Mouse (Mus musculus): ENCODE data around the gene Flot1. TPM values are rescaled to one million over a fixed set of nuclear protein-coding genes. Genes with fewer than 3 reads are reported as not detected.

The Flot1 gene
- polyA plus RNA-seq, 1 experiment from 2014 or later: 150 TPM

DNA sequence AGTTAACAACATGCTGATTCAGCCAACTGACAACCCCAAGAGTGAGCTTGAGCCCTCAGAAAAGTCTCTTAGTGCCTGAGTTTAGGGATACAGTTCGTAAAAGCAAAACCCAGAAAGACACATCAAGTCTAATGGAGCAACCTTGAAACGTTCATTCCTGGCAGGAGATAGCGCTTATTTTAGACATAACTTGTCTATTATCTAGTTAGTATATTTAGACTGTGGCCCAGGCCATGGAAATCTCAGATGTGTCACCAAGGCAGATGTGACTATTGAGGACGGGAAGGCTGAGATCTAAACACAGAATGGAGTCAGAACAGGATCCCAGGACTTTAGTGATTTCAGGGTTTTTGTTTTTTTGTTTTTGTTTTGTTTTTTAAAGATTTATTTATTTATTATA is 37.9 kb upstream of the Flot1 start:
- Histone ChIP-seq H3K4me2 (ENCODE audit: low read length) (no peak overlapping the region), H3K4me3 (ENCODE audit: low read length) (no peak overlapping the region), H3K9ac (ENCODE audit: low read depth, low read length) (no peak overlapping the region), H3K9me3 (ENCODE audit: control insufficient read depth, low read length) (no peaks in the 10 kb centered on the region), H3K36me3 (ENCODE audit: control insufficient read depth, insufficient read depth, low read length) (no peaks in the 10 kb centered on the region), H3K4me1 (ENCODE audit: control insufficient read depth, insufficient read depth, low read depth, low read length) (no peaks in the 10 kb centered on the region), H3K27ac (ENCODE audit: low read depth, low read length) (no peak overlapping the region), H3K27me3 (replicated peaks; ENCODE audit: control insufficient read depth, insufficient read depth, low read length) (no peaks in the 10 kb centered on the region)
- WGBS: 88% methylated on average over 4 of the region's 4 CpGs
- ATAC-seq: no peak

GRCm38 (mm10) chr17:35787493-35787892 is 35.5 kb upstream of the Flot1 start:
- H3K4me2 ChIP-seq (ENCODE audit: low read length): no peak overlapping the region
- no peak overlapping the region for H3K27ac ChIP-seq (ENCODE audit: low read depth, low read length)
- no peaks in the 10 kb centered on the region for H3K36me3 ChIP-seq (ENCODE audit: control insufficient read depth, insufficient read depth, low read length)
- no peak for ATAC-seq
- H3K9ac ChIP-seq (ENCODE audit: low read depth, low read length): no peak overlapping the region
- H3K27me3 ChIP-seq (replicated peaks; ENCODE audit: control insufficient read depth, insufficient read depth, low read length): no peaks in the 10 kb centered on the region
- no peaks in the 10 kb centered on the region for H3K4me1 ChIP-seq (ENCODE audit: control insufficient read depth, insufficient read depth, low read depth, low read length)
- no peaks in the 10 kb centered on the region for H3K9me3 ChIP-seq (ENCODE audit: control insufficient read depth, low read length)
- no peak overlapping the region for H3K4me3 ChIP-seq (ENCODE audit: low read length)

DNA sequence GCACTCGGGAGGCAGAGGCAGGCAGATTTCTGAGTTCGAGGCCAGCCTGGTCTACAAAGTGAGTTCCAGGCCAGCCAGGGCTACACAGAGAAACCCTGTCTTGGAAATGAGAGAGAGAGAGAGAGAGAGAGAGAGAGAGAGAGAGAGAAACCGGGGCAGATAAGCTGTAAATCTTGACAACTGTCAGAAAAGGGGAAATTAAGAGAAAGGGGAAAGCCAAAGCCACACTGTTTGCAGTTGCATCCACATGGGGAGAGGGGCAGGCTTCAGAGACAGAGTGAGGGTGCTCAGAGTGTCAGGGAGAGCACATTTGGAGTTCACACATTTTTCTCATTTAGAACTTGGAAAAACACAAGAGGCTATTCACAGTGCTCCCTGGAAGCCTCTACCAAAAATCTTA is 35.0 kb upstream of the Flot1 start:
- no peak overlapping the region for H3K9ac ChIP-seq (ENCODE audit: low read depth, low read length)
- 84% methylated on average over 3 of the region's 3 CpGs for WGBS
- ATAC-seq: no peak

DNA sequence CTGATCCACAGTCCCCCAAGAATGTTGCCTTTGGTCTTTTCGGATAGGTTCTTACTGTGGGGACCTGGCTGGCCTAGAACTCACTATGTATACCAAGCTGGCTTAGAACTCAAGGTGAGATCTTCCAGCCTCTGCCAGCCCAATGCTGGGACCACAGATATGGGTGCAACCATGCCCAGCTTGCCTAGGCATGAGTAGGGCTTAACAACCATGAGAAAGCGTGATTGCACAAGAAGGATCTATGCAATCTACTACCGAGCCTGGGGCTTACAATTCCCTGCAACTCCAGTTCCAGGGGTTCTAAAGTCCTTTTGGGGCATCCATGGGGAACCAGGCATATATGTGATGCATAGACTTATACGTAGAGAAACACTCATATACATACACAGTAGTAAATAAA is 32.1 kb upstream of the Flot1 start:
- Histone ChIP-seq H3K9me3 (ENCODE audit: control insufficient read depth, low read length) (no peaks in the 10 kb centered on the region), H3K4me1 (ENCODE audit: control insufficient read depth, insufficient read depth, low read depth, low read length) (no peaks in the 10 kb centered on the region), H3K4me2 (ENCODE audit: low read length) (no peak overlapping the region), H3K36me3 (ENCODE audit: control insufficient read depth, insufficient read depth, low read length) (no peaks in the 10 kb centered on the region), H3K9ac (ENCODE audit: low read depth, low read length) (no peak overlapping the region), H3K27me3 (replicated peaks; ENCODE audit: control insufficient read depth, insufficient read depth, low read length) (no peaks in the 10 kb centered on the region), H3K27ac (ENCODE audit: low read depth, low read length) (no peak overlapping the region), H3K4me3 (ENCODE audit: low read length) (no peak overlapping the region)
- no peak for ATAC-seq
- WGBS: 89% methylated on average over 4 of the region's 4 CpGs

More for the DNA sequence above, 35.0 kb upstream of the Flot1 start:
- Histone ChIP-seq H3K4me3 (ENCODE audit: low read length) (no peak overlapping the region), H3K36me3 (ENCODE audit: control insufficient read depth, insufficient read depth, low read length) (no peaks in the 10 kb centered on the region), H3K4me1 (ENCODE audit: control insufficient read depth, insufficient read depth, low read depth, low read length) (no peaks in the 10 kb centered on the region), H3K4me2 (ENCODE audit: low read length) (no peak overlapping the region), H3K9me3 (ENCODE audit: control insufficient read depth, low read length) (no peaks in the 10 kb centered on the region), H3K27me3 (replicated peaks; ENCODE audit: control insufficient read depth, insufficient read depth, low read length) (no peaks in the 10 kb centered on the region), H3K27ac (ENCODE audit: low read depth, low read length) (no peak overlapping the region)

GRCm38 (mm10) chr17:35792837-35793236 is 30.2 kb upstream of the Flot1 start:
- ATAC-seq: no peak
- WGBS: 89% methylated on average over 2 of the region's 2 CpGs

GRCm38 (mm10) chr17:35795099-35795498 is 27.9 kb upstream of the Flot1 start:
- 0 out of 2 replicates have a peak, but pooled peaks cover 2% of the 10 kb centered on the region for H3K9me3 ChIP-seq (ENCODE audit: control insufficient read depth, low read length)
- no peak overlapping the region for H3K4me3 ChIP-seq (ENCODE audit: low read length)
- H3K27me3 ChIP-seq (replicated peaks; ENCODE audit: control insufficient read depth, insufficient read depth, low read length): no peaks in the 10 kb centered on the region
- H3K4me1 ChIP-seq (ENCODE audit: control insufficient read depth, insufficient read depth, low read depth, low read length): no peaks in the 10 kb centered on the region
- H3K27ac ChIP-seq (ENCODE audit: low read depth, low read length): no peak overlapping the region
- 60% methylated on average over 2 of the region's 2 CpGs for WGBS
- H3K4me2 ChIP-seq (ENCODE audit: low read length): no peak overlapping the region
- no peak for ATAC-seq
- no peaks in the 10 kb centered on the region for H3K36me3 ChIP-seq (ENCODE audit: control insufficient read depth, insufficient read depth, low read length)
- H3K9ac ChIP-seq (ENCODE audit: low read depth, low read length): no peak overlapping the region

More at GRCm38 (mm10) chr17:35792837-35793236, 30.2 kb upstream of the Flot1 start:
- H3K27ac ChIP-seq (ENCODE audit: low read depth, low read length): no peak overlapping the region
- no peak overlapping the region for H3K9ac ChIP-seq (ENCODE audit: low read depth, low read length)
- no peaks in the 10 kb centered on the region for H3K4me1 ChIP-seq (ENCODE audit: control insufficient read depth, insufficient read depth, low read depth, low read length)
- no peak overlapping the region for H3K4me2 ChIP-seq (ENCODE audit: low read length)
- H3K4me3 ChIP-seq (ENCODE audit: low read length): no peak overlapping the region
- H3K9me3 ChIP-seq (ENCODE audit: control insufficient read depth, low read length): no peaks in the 10 kb centered on the region
- no peaks in the 10 kb centered on the region for H3K36me3 ChIP-seq (ENCODE audit: control insufficient read depth, insufficient read depth, low read length)
- H3K27me3 ChIP-seq (replicated peaks; ENCODE audit: control insufficient read depth, insufficient read depth, low read length): no peaks in the 10 kb centered on the region

- no peaks in the 10 kb centered on the region for H3K4me1 ChIP-seq (ENCODE audit: control insufficient read depth, insufficient read depth, low read depth, low read length)
- H3K27ac ChIP-seq (ENCODE audit: low read depth, low read length): no peak overlapping the region
- WGBS: 82% methylated on average over 6 of the region's 6 CpGs
- H3K9ac ChIP-seq (ENCODE audit: low read depth, low read length): no peak overlapping the region
- H3K4me3 ChIP-seq (ENCODE audit: low read length): no peak overlapping the region
- no peaks in the 10 kb centered on the region for H3K36me3 ChIP-seq (ENCODE audit: control insufficient read depth, insufficient read depth, low read length)
- no peaks in the 10 kb centered on the region for H3K27me3 ChIP-seq (replicated peaks; ENCODE audit: control insufficient read depth, insufficient read depth, low read length)
- 0 out of 2 replicates have a peak, but pooled peaks cover 2% of the 10 kb centered on the region for H3K9me3 ChIP-seq (ENCODE audit: control insufficient read depth, low read length)
- ATAC-seq: no peak
- H3K4me2 ChIP-seq (ENCODE audit: low read length): no peak overlapping the region
Measured at GRCm38 (mm10) chr17:35795656-35796055, 27.4 kb upstream of the Flot1 start.

- no peak for ATAC-seq
- no peaks in the 10 kb centered on the region for H3K4me1 ChIP-seq (ENCODE audit: control insufficient read depth, insufficient read depth, low read depth, low read length)
- no peak overlapping the region for H3K4me3 ChIP-seq (ENCODE audit: low read length)
- no peaks in the 10 kb centered on the region for H3K27me3 ChIP-seq (replicated peaks; ENCODE audit: control insufficient read depth, insufficient read depth, low read length)
- H3K9ac ChIP-seq (ENCODE audit: low read depth, low read length): no peak overlapping the region
- no peak overlapping the region for H3K27ac ChIP-seq (ENCODE audit: low read depth, low read length)
- 79% methylated on average over 5 of the region's 5 CpGs for WGBS
- H3K9me3 ChIP-seq (ENCODE audit: control insufficient read depth, low read length): 0 out of 2 replicates have a peak, but pooled peaks cover 2% of the 10 kb centered on the region
- no peaks in the 10 kb centered on the region for H3K36me3 ChIP-seq (ENCODE audit: control insufficient read depth, insufficient read depth, low read length)
- no peak overlapping the region for H3K4me2 ChIP-seq (ENCODE audit: low read length)
Measured at GRCm38 (mm10) chr17:35796835-35797234, 26.2 kb upstream of the Flot1 start.

DNA sequence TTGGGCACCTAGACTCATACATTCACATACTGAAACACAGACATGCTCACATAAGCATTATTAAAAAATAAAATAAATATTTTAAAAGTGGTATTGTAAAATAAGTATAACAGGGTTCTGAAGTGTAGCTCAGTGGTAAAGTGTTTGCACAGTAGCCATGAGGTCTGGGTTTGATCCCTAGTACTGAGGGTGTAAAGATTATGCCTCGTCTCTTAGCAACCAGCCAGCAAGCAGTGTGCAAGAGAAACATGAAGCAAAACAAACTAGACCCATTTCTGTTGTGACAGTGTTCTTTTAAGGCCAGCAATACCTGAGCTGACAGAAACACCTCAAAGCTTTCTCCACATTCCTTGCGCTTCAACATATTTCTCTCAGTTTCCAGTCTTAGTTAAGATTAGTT is 22.1 kb upstream of the Flot1 start:
- ATAC-seq: no peak
- Histone ChIP-seq H3K4me2 (ENCODE audit: low read length) (no peak overlapping the region), H3K27me3 (replicated peaks; ENCODE audit: control insufficient read depth, insufficient read depth, low read length) (no peaks in the 10 kb centered on the region), H3K9me3 (ENCODE audit: control insufficient read depth, low read length) (0 out of 2 replicates have a peak, but pooled peaks cover 2% of the 10 kb centered on the region), H3K4me1 (ENCODE audit: control insufficient read depth, insufficient read depth, low read depth, low read length) (no peaks in the 10 kb centered on the region), H3K36me3 (ENCODE audit: control insufficient read depth, insufficient read depth, low read length) (no peaks in the 10 kb centered on the region), H3K9ac (ENCODE audit: low read depth, low read length) (no peak overlapping the region), H3K4me3 (ENCODE audit: low read length) (no peak overlapping the region), H3K27ac (ENCODE audit: low read depth, low read length) (no peak overlapping the region)
- WGBS: 80% methylated on average over 2 of the region's 2 CpGs

- no peaks in the 10 kb centered on the region for H3K36me3 ChIP-seq (ENCODE audit: control insufficient read depth, insufficient read depth, low read length)
- no peak overlapping the region for H3K4me3 ChIP-seq (ENCODE audit: low read length)
- H3K9me3 ChIP-seq (ENCODE audit: control insufficient read depth, low read length): 0 out of 2 replicates have a peak, but pooled peaks cover 2% of the 10 kb centered on the region
- 54% methylated on average over 6 of the region's 6 CpGs for WGBS
- no peaks in the 10 kb centered on the region for H3K27me3 ChIP-seq (replicated peaks; ENCODE audit: control insufficient read depth, insufficient read depth, low read length)
- H3K9ac ChIP-seq (ENCODE audit: low read depth, low read length): no peak overlapping the region
- ATAC-seq: no peak
- no peak overlapping the region for H3K4me2 ChIP-seq (ENCODE audit: low read length)
- no peak overlapping the region for H3K27ac ChIP-seq (ENCODE audit: low read depth, low read length)
- no peaks in the 10 kb centered on the region for H3K4me1 ChIP-seq (ENCODE audit: control insufficient read depth, insufficient read depth, low read depth, low read length)
Measured at GRCm38 (mm10) chr17:35803020-35803419, 20.0 kb upstream of the Flot1 start.

All from hindbrain, embryonic 16.5 days (tissue).